Mouse (Mus musculus) 3134 (cell line): ENCODE measurements around the gene Pola1.

Experiments used
- DNase-seq: peaks from one replicate; pipeline ENCODE4 v3.0.0-alpha.2; 2011; ENCODE audit warnings: low spot score; ENCODE audit not compliant: insufficient read length; ENCODE audit errors: extremely low read depth

Pola1 gene

DNA sequence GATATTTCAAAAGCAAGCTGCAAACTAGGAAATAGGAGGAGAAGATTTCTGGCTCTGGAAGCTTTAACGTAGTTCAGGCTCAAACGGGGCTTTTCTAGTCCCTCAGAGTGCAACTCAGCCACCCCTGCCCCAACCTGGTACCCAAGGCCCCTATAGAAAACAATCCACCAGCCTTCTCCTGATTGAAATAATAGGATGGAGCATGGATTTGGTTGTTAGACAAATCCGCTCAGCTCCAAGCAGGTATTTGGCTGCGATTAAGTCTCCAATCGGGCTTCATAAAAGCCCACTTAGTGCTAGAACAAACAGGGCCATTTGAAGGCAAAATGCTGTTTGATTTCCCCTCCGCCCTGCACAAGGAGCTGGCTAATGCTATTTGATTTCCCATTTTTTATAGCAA is 339.9 kb downstream of the Pola1 start:
- DNase-seq, result no peak

GRCm38 (mm10) chrX:93289851-93290380 is 342.0 kb downstream of the Pola1 start:
- DNase-seq, result no peak

DNA sequence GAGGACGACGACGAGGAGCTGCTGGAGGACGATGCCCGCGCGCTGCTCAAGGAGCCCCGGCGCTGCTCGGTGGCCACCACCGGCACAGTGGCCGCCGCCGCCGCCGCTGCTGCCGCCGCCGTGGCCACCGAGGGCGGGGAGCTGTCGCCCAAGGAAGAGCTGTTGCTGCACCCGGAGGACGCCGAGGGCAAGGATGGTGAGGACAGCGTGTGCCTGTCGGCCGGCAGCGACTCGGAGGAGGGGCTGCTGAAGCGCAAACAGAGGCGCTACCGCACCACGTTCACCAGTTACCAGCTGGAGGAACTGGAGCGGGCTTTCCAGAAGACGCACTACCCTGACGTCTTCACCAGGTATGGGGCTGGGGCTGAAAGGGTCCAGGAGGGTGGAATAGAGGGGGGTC is 342.9 kb downstream of the Pola1 start:
- DNase-seq, result no peak

DNA sequence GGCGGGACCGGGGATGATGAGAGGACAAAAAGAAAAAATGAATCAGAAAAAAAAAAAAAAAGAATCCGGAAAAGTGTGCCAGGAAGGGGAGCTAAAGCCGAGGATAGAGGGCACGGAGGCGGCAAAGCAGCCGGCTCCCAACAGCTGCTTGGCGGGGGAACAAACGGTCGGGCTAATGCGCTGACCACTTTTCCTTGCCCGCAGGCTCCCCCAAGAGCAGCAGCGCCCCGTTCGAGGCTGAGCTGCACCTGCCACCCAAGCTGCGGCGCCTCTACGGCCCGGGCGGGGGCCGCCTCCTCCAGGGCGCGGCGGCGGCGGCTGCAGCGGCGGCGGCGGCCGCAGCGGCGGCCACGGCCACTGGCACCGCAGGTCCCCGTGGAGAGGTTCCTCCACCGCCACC is 343.6 kb downstream of the Pola1 start:
- DNase-seq, result no peak

DNA sequence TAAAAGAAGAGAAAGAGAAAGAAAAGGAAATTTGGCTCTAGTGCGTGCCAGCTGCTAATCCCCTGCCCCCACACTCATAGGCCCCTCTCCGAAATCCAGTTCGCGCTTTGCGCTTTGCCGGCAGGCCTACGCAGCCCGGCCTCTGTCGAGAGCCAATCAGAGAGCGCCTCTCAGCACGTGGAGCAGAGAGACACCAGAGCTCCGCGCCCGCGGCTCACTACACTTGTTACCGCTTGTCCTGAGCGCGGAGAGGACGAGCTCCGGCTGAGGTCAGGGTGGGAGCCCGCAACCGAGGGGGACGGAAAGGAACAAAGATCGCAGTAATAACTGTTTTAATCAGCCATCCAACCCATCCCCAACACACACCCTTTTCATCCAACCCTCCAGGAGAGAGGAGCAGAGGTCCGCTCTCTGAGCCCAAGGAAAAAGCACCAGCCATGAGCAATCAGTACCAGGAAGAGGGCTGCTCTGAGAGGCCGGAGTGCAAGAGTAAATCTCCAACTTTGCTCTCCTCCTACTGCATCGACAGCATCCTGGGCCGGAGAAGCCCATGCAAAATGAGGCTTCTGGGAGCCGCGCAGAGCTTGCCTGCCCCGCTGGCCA is 345.6 kb downstream of the Pola1 start, which contains the start of gene Arx:
Gene Arx, plus strand, starts transcription at position 155 of the 603 bp plus-strand sequence.
- DNase-seq, result no peak

GRCm38 (mm10) chrX:93285091-93285490 is 346.9 kb downstream of the Pola1 start:
- no peak for DNase-seq

- no peak for DNase-seq
These were observed 350.2 kb downstream of the Pola1 start for GRCm38 (mm10) chrX:93281756-93282155.

DNA sequence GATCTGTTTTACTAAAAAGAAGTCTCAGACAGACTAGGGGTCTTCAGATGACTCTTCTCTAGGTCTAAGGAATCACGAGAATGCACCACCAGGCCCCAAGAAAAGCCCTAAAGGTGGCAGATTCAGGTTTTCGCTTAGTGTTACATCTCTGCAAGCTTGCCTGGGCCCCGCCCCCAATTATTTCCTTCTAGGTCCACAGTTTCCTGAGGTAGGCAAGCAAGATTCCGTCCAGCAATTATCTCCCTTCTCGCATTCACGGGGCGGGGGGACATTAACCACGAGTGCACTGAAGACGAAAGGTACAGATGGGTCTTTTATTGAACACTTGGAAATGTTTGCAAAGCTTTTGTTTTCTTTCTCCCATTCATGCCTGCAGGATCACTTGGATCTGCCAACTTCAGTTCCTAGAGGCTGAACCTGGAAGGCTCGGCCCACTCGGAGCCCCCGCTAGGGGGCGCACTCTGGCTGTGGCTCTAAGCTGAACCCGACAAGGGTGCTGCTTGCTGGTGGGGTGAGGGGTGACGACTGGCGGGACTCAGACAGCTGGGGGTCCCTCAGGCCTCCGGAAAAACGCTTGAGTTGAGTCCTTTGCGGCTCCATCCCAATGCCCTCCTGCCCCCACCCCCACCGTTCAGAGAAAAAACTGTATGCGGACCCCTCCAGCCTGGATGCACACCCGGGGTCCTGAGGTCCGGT is 350.8 kb downstream of the Pola1 start:
- DNase-seq, result peak; percentile 21

- DNase-seq, result no peak
These were observed 352.0 kb downstream of the Pola1 start for GRCm38 (mm10) chrX:93279940-93280339.

- DNase-seq, result no peak
These were observed 356.3 kb downstream of the Pola1 start for GRCm38 (mm10) chrX:93275689-93276088.
